Mouse (Mus musculus): ENCODE results near the gene Tarbp2. TPM values are rescaled to one million over a fixed set of nuclear protein-coding genes. Genes with fewer than 3 reads are reported as not detected.

Gene Tarbp2
- polyA plus RNA-seq, 1 experiment from 2014 or later, result 68.5 TPM

- Histone ChIP-seq H3K4me3 (ENCODE audit: low read depth, low read length) (no peak overlapping the region), H3K4me1 (ENCODE audit: control insufficient read depth, insufficient read depth, low read length) (no peaks in the 10 kb centered on the region), H3K27me3 (replicated peaks; ENCODE audit: control insufficient read depth, insufficient read depth, low read length) (no peaks in the 10 kb centered on the region), H3K9ac (ENCODE audit: low read depth, low read length) (no peak overlapping the region), H3K36me3 (ENCODE audit: control insufficient read depth, insufficient read depth, low read length) (peaks cover 9% of the 10 kb centered on the region), H3K27ac (replicated peaks; ENCODE audit: low read depth, low read length) (no peak overlapping the region), H3K9me3 (ENCODE audit: control insufficient read depth, low read length) (no peaks in the 10 kb centered on the region), H3K4me2 (ENCODE audit: low read depth, low read length) (no peak overlapping the region)
- DNase-seq (ENCODE audit: low spot score), result no peak
- no peak for ATAC-seq (ENCODE audit: low read depth)
- 86% methylated on average over 2 of the region's 2 CpGs for WGBS
These were observed 49.9 kb downstream of the Tarbp2 start for GRCm38 (mm10) chr15:102567849-102568248.

GRCm38 (mm10) chr15:102572081-102572480, 54.1 kb downstream of the Tarbp2 start:
- H3K4me2 ChIP-seq (ENCODE audit: low read depth, low read length), result no peak overlapping the region
- no peak overlapping the region for H3K27ac ChIP-seq (replicated peaks; ENCODE audit: low read depth, low read length)
- no peaks in the 10 kb centered on the region for H3K9me3 ChIP-seq (ENCODE audit: control insufficient read depth, low read length)
- ATAC-seq (ENCODE audit: low read depth) (no peak), DNase-seq (ENCODE audit: low spot score) (no peak)
- H3K4me1 ChIP-seq (ENCODE audit: control insufficient read depth, insufficient read depth, low read length), result no peaks in the 10 kb centered on the region
- H3K36me3 ChIP-seq (ENCODE audit: control insufficient read depth, insufficient read depth, low read length), result 0 out of 2 replicates have a peak, but pooled peaks cover 4% of the 10 kb centered on the region
- H3K9ac ChIP-seq (ENCODE audit: low read depth, low read length), result no peak overlapping the region
- no peak overlapping the region for H3K4me3 ChIP-seq (ENCODE audit: low read depth, low read length)
- no peaks in the 10 kb centered on the region for H3K27me3 ChIP-seq (replicated peaks; ENCODE audit: control insufficient read depth, insufficient read depth, low read length)
- 59% methylated on average over 3 of the region's 3 CpGs for WGBS

Other genes starting within 250 kb of the Tarbp2 start
- gene Gm9918, start 247.6 kb upstream of the Tarbp2 start, polyA plus RNA-seq (2014; fragmentation: Nextera tagmentation; extraction: Ambion mirVana), result 0.71 and 1.1 TPM in 2 replicates
- 64.6 and 67.2 TPM in 2 replicates for gene Mfsd5, start 238.7 kb upstream of the Tarbp2 start, polyA plus RNA-seq (2014; fragmentation: Nextera tagmentation; extraction: Ambion mirVana)
- 22.4 and 24.0 TPM in 2 replicates for gene Espl1, start 221.9 kb upstream of the Tarbp2 start, polyA plus RNA-seq (2014; fragmentation: Nextera tagmentation; extraction: Ambion mirVana)
- gene Pfdn5, start 192.1 kb upstream of the Tarbp2 start, polyA plus RNA-seq (2014; fragmentation: Nextera tagmentation; extraction: Ambion mirVana), result 466 and 478 TPM in 2 replicates
- gene Myg1, start 186.5 kb upstream of the Tarbp2 start, polyA plus RNA-seq (2014; fragmentation: Nextera tagmentation; extraction: Ambion mirVana), result 79.0 and 83.2 TPM in 2 replicates
- gene Aaas, start 167.4 kb upstream of the Tarbp2 start, polyA plus RNA-seq (2014; fragmentation: Nextera tagmentation; extraction: Ambion mirVana), result 52.5 and 60.5 TPM in 2 replicates
- gene Sp7, start 151.0 kb upstream of the Tarbp2 start, polyA plus RNA-seq (2014; fragmentation: Nextera tagmentation; extraction: Ambion mirVana), result 31.2 and 45.0 TPM in 2 replicates
- gene Sp1, start 112.0 kb upstream of the Tarbp2 start, polyA plus RNA-seq (2014; fragmentation: Nextera tagmentation; extraction: Ambion mirVana), result 15.5 and 16.5 TPM in 2 replicates
- gene Amhr2, start 72.8 kb upstream of the Tarbp2 start, polyA plus RNA-seq (2014; fragmentation: Nextera tagmentation; extraction: Ambion mirVana), result 0.26 and 0.96 TPM in 2 replicates
- 95.9 and 97.6 TPM in 2 replicates for gene Prr13, start 59.2 kb upstream of the Tarbp2 start, polyA plus RNA-seq (2014; fragmentation: Nextera tagmentation; extraction: Ambion mirVana)
- gene Pcbp2, start 47.7 kb upstream of the Tarbp2 start, polyA plus RNA-seq (2014; fragmentation: Nextera tagmentation; extraction: Ambion mirVana), result 276 and 279 TPM in 2 replicates
- 3.2 and 5.2 TPM in 2 replicates for gene Gm10337, start 14.5 kb upstream of the Tarbp2 start, polyA plus RNA-seq (2014; fragmentation: Nextera tagmentation; extraction: Ambion mirVana)
- 13.0 and 15.8 TPM in 2 replicates for gene Map3k12, start 1.1 kb upstream of the Tarbp2 start, polyA plus RNA-seq (2014; fragmentation: Nextera tagmentation; extraction: Ambion mirVana)
- 2.0 and 2.2 TPM in 2 replicates for gene Npff, start 6.8 kb downstream of the Tarbp2 start, polyA plus RNA-seq (2014; fragmentation: Nextera tagmentation; extraction: Ambion mirVana)
- gene Gm28047, start 106.9 kb downstream of the Tarbp2 start, polyA plus RNA-seq (2014; fragmentation: Nextera tagmentation; extraction: Ambion mirVana), result not detected in 2 replicates
- gene Atf7, start 107.3 kb downstream of the Tarbp2 start, polyA plus RNA-seq (2014; fragmentation: Nextera tagmentation; extraction: Ambion mirVana), result 43.0 and 43.8 TPM in 2 replicates
- gene Atp5g2, start 154.2 kb downstream of the Tarbp2 start, polyA plus RNA-seq (2014; fragmentation: Nextera tagmentation; extraction: Ambion mirVana), result 82.9 and 94.1 TPM in 2 replicates
- 51.1 and 51.9 TPM in 2 replicates for gene Calcoco1, start 204.0 kb downstream of the Tarbp2 start, polyA plus RNA-seq (2014; fragmentation: Nextera tagmentation; extraction: Ambion mirVana)